In genomic region chr13:59842226-59843210, GRCm38 (mm10) we compare ENCODE assay signal across 8 mouse cellular contexts. TPM values are rescaled to one million over a fixed set of nuclear protein-coding genes. Genes with fewer than 3 reads are reported as not detected.
DNase-seq lines count a peak whose midpoint lies in the region; ATAC-seq lines count a peak whose summit lies in the region.

No protein-coding gene starts in this region.

- H3K36me3 ChIP-seq in heart, embryonic 16.5 days (ENCODE audit: control insufficient read depth, insufficient read depth) = no peaks in the 10 kb centered on the region
- no peaks in the 10 kb centered on the region for H3K36me3 ChIP-seq in liver, embryonic 15.5 days (replicated peaks)
- no peaks in the 10 kb centered on the region for H3K36me3 ChIP-seq in neural tube, embryonic 13.5 days

- no peak overlapping the region for H3K27ac ChIP-seq in heart, embryonic 16.5 days (ENCODE audit: low read length)
- peak overlapping the region; percentile 45; the same call in 1 of the 2 replicates for H3K27ac ChIP-seq in liver, embryonic 15.5 days (replicated peaks)
- H3K27ac ChIP-seq in neural tube, embryonic 13.5 days (replicated peaks) = no peak overlapping the region

- H3K9me3 ChIP-seq in heart, embryonic 16.5 days (replicated peaks; ENCODE audit: control insufficient read depth, low read length) = no peaks in the 10 kb centered on the region
- no peaks in the 10 kb centered on the region for H3K9me3 ChIP-seq in liver, embryonic 15.5 days (replicated peaks)
- no peaks in the 10 kb centered on the region for H3K9me3 ChIP-seq in neural tube, embryonic 13.5 days

- H3K9ac ChIP-seq in heart, embryonic 16.5 days (ENCODE audit: low read length) = no peak overlapping the region
- peak overlapping the region; percentile 45 for H3K9ac ChIP-seq in liver, embryonic 15.5 days
- H3K9ac ChIP-seq in neural tube, embryonic 13.5 days = no peak overlapping the region

- H3K4me1 ChIP-seq in heart, embryonic 16.5 days (ENCODE audit: control insufficient read depth, insufficient read depth, low read length) = peaks cover 7% of the 10 kb centered on the region; the same call in 1 of the 2 replicates
- peaks cover 30% of the 10 kb centered on the region for H3K4me1 ChIP-seq in liver, embryonic 15.5 days (replicated peaks)
- H3K4me1 ChIP-seq in neural tube, embryonic 13.5 days (replicated peaks) = no peaks in the 10 kb centered on the region

- DNase-seq in CD8-positive naive resting alpha-beta T cell, adult 2 months (ENCODE audit: low read depth in 2 of 2, low spot score in 2 of 2) = peak; percentile 55 to 74
- DNase-seq in c-Kit-negative CD71-positive TER-119-positive erythroid progenitor cells, embryonic 14.5 days (ENCODE audit: low read depth, low spot score) = peak; percentile 83
- DNase-seq in fibroblast of lung, adult 2 months (ENCODE audit: low read depth) = peak; percentile 60
- peak; percentile 84 to 94 for DNase-seq in kidney, postnatal 36 days
- DNase-seq in telencephalon, adult 2 months (ENCODE audit: low read depth, low spot score) = peak; percentile 59

- H3K4me2 ChIP-seq in heart, embryonic 16.5 days (ENCODE audit: low read depth, low read length) = peak overlapping the region; percentile 56
- peak overlapping the region; percentile 70 for H3K4me2 ChIP-seq in liver, embryonic 15.5 days
- no peak overlapping the region for H3K4me2 ChIP-seq in neural tube, embryonic 13.5 days

- ATAC-seq in heart, embryonic 16.5 days (replicated peaks; ENCODE audit: extremely low read depth, insufficient read depth, low FRiP score) = peak; percentile 14; the same call in 1 of the 2 replicates
- peak; percentile 60 for ATAC-seq in liver, embryonic 15.5 days (ENCODE audit: insufficient read depth)
- peak; percentile 47; the same call in 1 of the 2 replicates for ATAC-seq in neural tube, embryonic 13.5 days (ENCODE audit: low read depth)

- H3K4me3 ChIP-seq in heart, embryonic 16.5 days (ENCODE audit: low read length) = peak overlapping the region; percentile 26
- peak overlapping the region; percentile 39 for H3K4me3 ChIP-seq in liver, embryonic 15.5 days (replicated peaks)
- H3K4me3 ChIP-seq in neural tube, embryonic 13.5 days = no peak overlapping the region

- 27% methylated on average over 16 of the region's 16 CpGs for WGBS in heart, embryonic 16.5 days
- WGBS in liver, embryonic 15.5 days (ENCODE audit: insufficient replicate concordance) = 15% methylated on average over 16 of the region's 16 CpGs
- 48% methylated on average over 16 of the region's 16 CpGs for WGBS in neural tube, embryonic 13.5 days

- H3K27me3 ChIP-seq in heart, embryonic 16.5 days (ENCODE audit: control insufficient read depth, insufficient read depth, low read length) = no peaks in the 10 kb centered on the region
- H3K27me3 ChIP-seq in liver, embryonic 15.5 days = peaks cover 7% of the 10 kb centered on the region; the same call in 1 of the 2 replicates
- no peaks in the 10 kb centered on the region for H3K27me3 ChIP-seq in neural tube, embryonic 13.5 days

RNA-seq across cellular contexts. Expression of gene Tut7, which starts 19.6 kb away (rescaled TPM):
- polyA plus RNA-seq in heart, embryonic 16.5 days (2015; fragmentation: Nextera tagmentation; extraction: Ambion mirVana) = 32.7 and 36.8 TPM in 2 replicates
- polyA plus RNA-seq in liver, embryonic 15.5 days (2015; fragmentation: Nextera tagmentation; extraction: Ambion mirVana) = 57.2 and 60.4 TPM in 2 replicates
- polyA plus RNA-seq in neural tube, embryonic 13.5 days (2015; fragmentation: Nextera tagmentation; extraction: Ambion mirVana) = 45.5 and 50.5 TPM in 2 replicates
